In genomic region chr8:65028959-65029686, GRCm38 (mm10) we compare ENCODE assay signal across 40 mouse cellular contexts. TPM values are rescaled to one million over a fixed set of nuclear protein-coding genes. Genes with fewer than 3 reads are reported as not detected.
DNase-seq lines count a peak whose midpoint lies in the region; ATAC-seq and TF ChIP-seq lines count a peak whose summit lies in the region.
"Had no signal": no experiment of that assay in that cellular context is flagged by ENCODE, and none has a peak within 500 bp of the region (broad histone marks: within the 10 kb centered on the region; RNA-seq: fewer than 3 reads in every experiment).

No protein-coding gene starts in this region.

- H3K4me2 ChIP-seq in kidney, embryonic 14.5 days (replicated peaks; ENCODE audit: low read depth, low read length): no peak overlapping the region
- H3K4me2 ChIP-seq in midbrain, embryonic 11.5 days: no peak overlapping the region
- no peak overlapping the region for H3K4me2 ChIP-seq in midbrain, embryonic 14.5 days (ENCODE audit: low read length)
- no peak overlapping the region for H3K4me2 ChIP-seq in stomach, postnatal 0 days (replicated peaks; ENCODE audit: low read depth)
- H3K4me2 ChIP-seq in lung, postnatal 0 days (replicated peaks; ENCODE audit: low read depth, low read length): no peak overlapping the region
- H3K4me2 ChIP-seq: hindbrain, embryonic 15.5 days; limb, embryonic 15.5 days; neural tube, embryonic 12.5 days had no signal

- in situ Hi-C loops in Patski (cut with MboI; ENCODE audit: low pct_unique_long_range_greater_than_20kb): loop anchor here (5.0 kb wide), 1 partner anchor 78 kb away; no protein-coding TSS in a partner anchor

- no peaks in the 10 kb centered on the region for H3K4me1 ChIP-seq in kidney, embryonic 14.5 days (ENCODE audit: control insufficient read depth, insufficient read depth, low read length)
- no peaks in the 10 kb centered on the region for H3K4me1 ChIP-seq in midbrain, embryonic 11.5 days (ENCODE audit: control insufficient read depth, insufficient read depth, low read length)
- H3K4me1 ChIP-seq in midbrain, embryonic 14.5 days (ENCODE audit: control insufficient read depth, insufficient read depth, low read length): no peaks in the 10 kb centered on the region
- H3K4me1 ChIP-seq in stomach, postnatal 0 days (replicated peaks; ENCODE audit: control insufficient read depth, insufficient read depth): no peaks in the 10 kb centered on the region
- H3K4me1 ChIP-seq in lung, postnatal 0 days (ENCODE audit: insufficient read depth, low read depth, low read length): no peaks in the 10 kb centered on the region
- H3K4me1 ChIP-seq: hindbrain, embryonic 15.5 days; neural tube, embryonic 12.5 days had no signal

- H3K27ac ChIP-seq in kidney, embryonic 14.5 days (ENCODE audit: low read depth, low read length): no peak overlapping the region
- no peak overlapping the region for H3K27ac ChIP-seq in midbrain, embryonic 11.5 days (ENCODE audit: low read depth, low read length)
- H3K27ac ChIP-seq in midbrain, embryonic 14.5 days (replicated peaks; ENCODE audit: low read depth, low read length): no peak overlapping the region
- H3K27ac ChIP-seq in stomach, postnatal 0 days (replicated peaks): no peak overlapping the region
- H3K27ac ChIP-seq in lung, postnatal 0 days (ENCODE audit: low read length): no peak overlapping the region
- H3K27ac ChIP-seq: gastrocnemius, adult 2 months; hindbrain, embryonic 10.5 days; hindbrain, embryonic 15.5 days; limb, embryonic 10.5 days; limb, embryonic 15.5 days; liver, embryonic 14.5 days; midbrain, embryonic 10.5 days; neural tube, embryonic 12.5 days had no signal

- peak; percentile 70 for TF ChIP-seq CTCF in Patski (IDR thresholded peaks at IDR 0.05)
- peak; percentile 12; the same call in 1 of the 2 replicates for TF ChIP-seq CTCF in stomach, postnatal 0 days (IDR thresholded peaks at IDR 0.05; ENCODE audit: low read depth)
- no peak for TF ChIP-seq CTCF in lung, postnatal 0 days (IDR thresholded peaks at IDR 0.05)

- WGBS in kidney, embryonic 14.5 days: 85% methylated on average over 12 of the region's 12 CpGs
- WGBS in midbrain, embryonic 11.5 days: 77% methylated on average over 12 of the region's 12 CpGs
- 70% methylated on average over 12 of the region's 12 CpGs for WGBS in midbrain, embryonic 14.5 days
- WGBS in stomach, postnatal 0 days: 75% methylated on average over 12 of the region's 12 CpGs
- WGBS in lung, postnatal 0 days: 76% methylated on average over 12 of the region's 12 CpGs

- no peak for TF ChIP-seq EP300 in stomach, postnatal 0 days (optimal IDR thresholded peaks at IDR 0.05)
- TF ChIP-seq EP300 in lung, postnatal 0 days (IDR thresholded peaks at IDR 0.05): no peak

- peak; percentile 15 for DNase-seq in kidney, adult 11 months
- DNase-seq in midbrain, embryonic 11.5 days (ENCODE audit: low spot score, missing footprints): peak; percentile 69
- no peak for DNase-seq in midbrain, embryonic 14.5 days
- peak; percentile 78 for DNase-seq in Patski (ENCODE audit: low read depth, low spot score)
- no peak for DNase-seq in stomach, postnatal 0 days (ENCODE audit: low spot score)
- no peak for DNase-seq in lung, postnatal 0 days (ENCODE audit: low spot score)
- DNase-seq in ovary, postnatal 14 days (ENCODE audit: low spot score): no peak
- DNase-seq: adrenal gland, postnatal 36 days; cerebellum, adult 2 months; cerebellum, postnatal 14 days; gastrocnemius, adult 2 months; gastrocnemius, postnatal 36 days; heart, postnatal 14 days; kidney, adult 18-20 months; kidney, postnatal 4 days; layer of hippocampus, adult 9-11 months; lung, adult 2 months; right cerebral cortex, adult 18-20 months; right cerebral cortex, postnatal 4 days; thymus, postnatal 4 days had no signal

- H3K9me3 ChIP-seq in kidney, embryonic 14.5 days (ENCODE audit: control insufficient read depth, low read length): no peaks in the 10 kb centered on the region
- no peaks in the 10 kb centered on the region for H3K9me3 ChIP-seq in midbrain, embryonic 11.5 days (ENCODE audit: control insufficient read depth, low read length)
- H3K9me3 ChIP-seq in midbrain, embryonic 14.5 days (ENCODE audit: control insufficient read depth, low read length): no peaks in the 10 kb centered on the region
- no peaks in the 10 kb centered on the region for H3K9me3 ChIP-seq in stomach, postnatal 0 days (ENCODE audit: control insufficient read depth, low read length)
- H3K9me3 ChIP-seq in lung, postnatal 0 days (ENCODE audit: low read length): no peaks in the 10 kb centered on the region
- H3K9me3 ChIP-seq: G1E; hindbrain, embryonic 10.5 days; hindbrain, embryonic 15.5 days; limb, embryonic 10.5 days; limb, embryonic 15.5 days; midbrain, embryonic 10.5 days; neural tube, embryonic 12.5 days had no signal

- no peaks in the 10 kb centered on the region for H3K36me3 ChIP-seq in kidney, embryonic 14.5 days (ENCODE audit: control insufficient read depth, insufficient read depth, low read length)
- H3K36me3 ChIP-seq in midbrain, embryonic 11.5 days (ENCODE audit: control insufficient read depth, insufficient read depth, low read length): no peaks in the 10 kb centered on the region
- no peaks in the 10 kb centered on the region for H3K36me3 ChIP-seq in midbrain, embryonic 14.5 days (ENCODE audit: control insufficient read depth, insufficient read depth, low read length)
- no peaks in the 10 kb centered on the region for H3K36me3 ChIP-seq in stomach, postnatal 0 days (ENCODE audit: control insufficient read depth, insufficient read depth, low read length)
- no peaks in the 10 kb centered on the region for H3K36me3 ChIP-seq in lung, postnatal 0 days (ENCODE audit: insufficient read depth, low read length)
- H3K36me3 ChIP-seq: G1E; hindbrain, embryonic 10.5 days; hindbrain, embryonic 15.5 days; limb, embryonic 10.5 days; limb, embryonic 15.5 days; midbrain, embryonic 10.5 days; neural tube, embryonic 12.5 days had no signal

- CTCF ChIA-PET in Patski (lab: Charles Lee): interaction anchor here (1.2 to 1.4 kb wide), 2 partner anchors 49 to 73 kb away, joined by 3 read pairs; no protein-coding TSS in a partner anchor

- H3K4me3 ChIP-seq in kidney, embryonic 14.5 days (ENCODE audit: low read length): no peak overlapping the region
- H3K4me3 ChIP-seq in midbrain, embryonic 11.5 days (ENCODE audit: low read depth, low read length): no peak overlapping the region
- no peak overlapping the region for H3K4me3 ChIP-seq in midbrain, embryonic 14.5 days (replicated peaks; ENCODE audit: low read depth, low read length)
- no peak overlapping the region for H3K4me3 ChIP-seq in stomach, postnatal 0 days (ENCODE audit: low read depth, low read length)
- no peak overlapping the region for H3K4me3 ChIP-seq in lung, postnatal 0 days (ENCODE audit: low read depth, low read length)
- H3K4me3 ChIP-seq: erythroblast, embryonic 14.5 days; gastrocnemius, adult 2 months; hindbrain, embryonic 10.5 days; hindbrain, embryonic 15.5 days; limb, embryonic 10.5 days; limb, embryonic 15.5 days; midbrain, embryonic 10.5 days; myocyte; neural tube, embryonic 12.5 days had no signal

- no peak for ATAC-seq in kidney, embryonic 14.5 days (ENCODE audit: low FRiP score, low TSS enrichment)
- ATAC-seq in midbrain, embryonic 11.5 days (ENCODE audit: low FRiP score): no peak
- ATAC-seq in midbrain, embryonic 14.5 days (ENCODE audit: low FRiP score, low TSS enrichment): no peak
- peak; percentile 75 for ATAC-seq in Patski
- ATAC-seq in stomach, postnatal 0 days (ENCODE audit: low FRiP score, low TSS enrichment): no peak
- no peak for ATAC-seq in lung, postnatal 0 days
- ATAC-seq: forebrain, embryonic 16.5 days; inflammation-experienced regulatory T-cells, adult 6 months had no signal

- no peak overlapping the region for H3K9ac ChIP-seq in kidney, embryonic 14.5 days (ENCODE audit: low read depth, low read length)
- no peak overlapping the region for H3K9ac ChIP-seq in midbrain, embryonic 11.5 days (ENCODE audit: low read length)
- no peak overlapping the region for H3K9ac ChIP-seq in midbrain, embryonic 14.5 days (replicated peaks; ENCODE audit: low read length)
- no peak overlapping the region for H3K9ac ChIP-seq in stomach, postnatal 0 days (ENCODE audit: low read length)
- no peak overlapping the region for H3K9ac ChIP-seq in lung, postnatal 0 days (replicated peaks; ENCODE audit: low read depth)
- H3K9ac ChIP-seq: hindbrain, embryonic 15.5 days; limb, embryonic 15.5 days; liver, embryonic 14.5 days; neural tube, embryonic 12.5 days had no signal

- no peaks in the 10 kb centered on the region for H3K27me3 ChIP-seq in kidney, embryonic 14.5 days (ENCODE audit: control insufficient read depth, insufficient read depth, low read length)
- H3K27me3 ChIP-seq in midbrain, embryonic 11.5 days (ENCODE audit: control insufficient read depth, insufficient read depth, low read length): no peaks in the 10 kb centered on the region
- no peaks in the 10 kb centered on the region for H3K27me3 ChIP-seq in midbrain, embryonic 14.5 days (ENCODE audit: control insufficient read depth, insufficient read depth, low read length)
- no peaks in the 10 kb centered on the region for H3K27me3 ChIP-seq in Patski
- no peaks in the 10 kb centered on the region for H3K27me3 ChIP-seq in stomach, postnatal 0 days (ENCODE audit: control insufficient read depth, insufficient read depth, low read length)
- H3K27me3 ChIP-seq in lung, postnatal 0 days (replicated peaks; ENCODE audit: insufficient read depth, low read length): no peaks in the 10 kb centered on the region
- H3K27me3 ChIP-seq: hindbrain, embryonic 15.5 days; limb, embryonic 15.5 days; neural tube, embryonic 12.5 days had no signal

- POLR2A ChIA-PET in Patski (lab: Charles Lee): interaction anchor here (1.2 kb wide), 1 partner anchor 80 kb away, joined by 3 read pairs; no protein-coding TSS in a partner anchor

RNA-seq across cellular contexts. Expression of gene Apela, which starts 8.0 kb away (rescaled TPM):
- polyA plus RNA-seq in kidney, embryonic 14.5 days (2014; fragmentation: Nextera tagmentation; extraction: Ambion mirVana): 11.3 and 13.5 TPM in 2 replicates
- 1.3 and 2.3 TPM in 2 replicates for polyA plus RNA-seq in midbrain, embryonic 11.5 days (2014; fragmentation: Nextera tagmentation; extraction: Ambion mirVana)
- polyA plus RNA-seq in midbrain, embryonic 14.5 days (2014; fragmentation: Nextera tagmentation; extraction: Ambion mirVana): 0.93 and 1.1 TPM in 2 replicates
- polyA plus RNA-seq in Patski (2021): 59.2 TPM
- 0.45 TPM in 2 replicates for polyA plus RNA-seq in stomach, postnatal 0 days (2015; fragmentation: Nextera tagmentation; extraction: Ambion mirVana)
- polyA plus RNA-seq in lung, postnatal 0 days (2015; fragmentation: Nextera tagmentation; extraction: Ambion mirVana): 0.58 and 0.77 TPM in 2 replicates
- polyA plus RNA-seq: cerebellum, adult 2 months; cortical plate, adult 2 months; erythroblast, embryonic 14.5 days; G1E; inflammation-experienced regulatory T-cells, adult 6 months; lung, adult 2 months; myocyte; testis, adult 2 months; thymus, postnatal 0 days had no signal

RNA-seq across cellular contexts. Expression of gene Trim60, which starts 10.7 kb away (rescaled TPM):
- not detected in 2 replicates for polyA plus RNA-seq in kidney, embryonic 14.5 days (2014; fragmentation: Nextera tagmentation; extraction: Ambion mirVana)
- not detected in 2 replicates for polyA plus RNA-seq in midbrain, embryonic 11.5 days (2014; fragmentation: Nextera tagmentation; extraction: Ambion mirVana)
- polyA plus RNA-seq in midbrain, embryonic 14.5 days (2014; fragmentation: Nextera tagmentation; extraction: Ambion mirVana): not detected in 2 replicates
- 0.35 TPM for polyA plus RNA-seq in Patski (2021)
- not detected in 2 replicates for polyA plus RNA-seq in stomach, postnatal 0 days (2015; fragmentation: Nextera tagmentation; extraction: Ambion mirVana)
- not detected in 2 replicates for polyA plus RNA-seq in lung, postnatal 0 days (2015; fragmentation: Nextera tagmentation; extraction: Ambion mirVana)
- polyA plus RNA-seq: cerebellum, adult 2 months; cortical plate, adult 2 months; embryonic facial prominence, embryonic 14.5 days; forebrain, embryonic 11.5 days; forebrain, embryonic 16.5 days; G1E; heart, embryonic 14.5 days; hindbrain, embryonic 10.5 days; hindbrain, embryonic 15.5 days; inflammation-experienced regulatory T-cells, adult 6 months; limb, embryonic 10.5 days; liver, embryonic 14.5 days; lung, adult 2 months; midbrain, embryonic 10.5 days; midbrain, postnatal 0 days; myocyte; neural tube, embryonic 12.5 days; thymus, postnatal 0 days had no signal

RNA-seq across cellular contexts. Expression of gene Trim61, which starts 10.8 kb away (rescaled TPM):
- 0.13 and 0.24 TPM in 2 replicates for polyA plus RNA-seq in kidney, embryonic 14.5 days (2014; fragmentation: Nextera tagmentation; extraction: Ambion mirVana)
- not detected in 2 replicates for polyA plus RNA-seq in midbrain, embryonic 11.5 days (2014; fragmentation: Nextera tagmentation; extraction: Ambion mirVana)
- polyA plus RNA-seq in midbrain, embryonic 14.5 days (2014; fragmentation: Nextera tagmentation; extraction: Ambion mirVana): not detected in 2 replicates
- polyA plus RNA-seq in Patski (2021): 1.8 TPM
- not detected in 2 replicates for polyA plus RNA-seq in stomach, postnatal 0 days (2015; fragmentation: Nextera tagmentation; extraction: Ambion mirVana)
- polyA plus RNA-seq in lung, postnatal 0 days (2015; fragmentation: Nextera tagmentation; extraction: Ambion mirVana): not detected in 2 replicates
- polyA plus RNA-seq: cerebellum, adult 2 months; cortical plate, adult 2 months; embryonic facial prominence, embryonic 14.5 days; erythroblast, embryonic 14.5 days; forebrain, embryonic 11.5 days; forebrain, embryonic 16.5 days; G1E; hindbrain, embryonic 10.5 days; hindbrain, embryonic 15.5 days; inflammation-experienced regulatory T-cells, adult 6 months; limb, embryonic 10.5 days; liver, embryonic 14.5 days; lung, adult 2 months; midbrain, postnatal 0 days; myocyte; testis, adult 2 months; thymus, postnatal 0 days had no signal

RNA-seq across cellular contexts. Expression of gene Trim75, which starts 41.5 kb away (rescaled TPM):
- not detected in 2 replicates for polyA plus RNA-seq in kidney, embryonic 14.5 days (2014; fragmentation: Nextera tagmentation; extraction: Ambion mirVana)
- polyA plus RNA-seq in midbrain, embryonic 11.5 days (2014; fragmentation: Nextera tagmentation; extraction: Ambion mirVana): not detected in 2 replicates
- 0.08 and 0.18 TPM in 2 replicates for polyA plus RNA-seq in midbrain, embryonic 14.5 days (2014; fragmentation: Nextera tagmentation; extraction: Ambion mirVana)
- 0.15 TPM for polyA plus RNA-seq in Patski (2021)
- not detected in 2 replicates for polyA plus RNA-seq in stomach, postnatal 0 days (2015; fragmentation: Nextera tagmentation; extraction: Ambion mirVana)
- polyA plus RNA-seq in lung, postnatal 0 days (2015; fragmentation: Nextera tagmentation; extraction: Ambion mirVana): not detected in 2 replicates
- polyA plus RNA-seq: cerebellum, adult 2 months; cortical plate, adult 2 months; embryonic facial prominence, embryonic 14.5 days; erythroblast, embryonic 14.5 days; G1E; hindbrain, embryonic 10.5 days; limb, embryonic 10.5 days; liver, embryonic 14.5 days; lung, adult 2 months; midbrain, embryonic 10.5 days; myocyte; testis, adult 2 months; thymus, postnatal 0 days had no signal

RNA-seq across cellular contexts. Expression of gene Gm10663, which starts 45.7 kb away (rescaled TPM):
- polyA plus RNA-seq in kidney, embryonic 14.5 days (2014; fragmentation: Nextera tagmentation; extraction: Ambion mirVana): not detected in 2 replicates
- polyA plus RNA-seq in midbrain, embryonic 11.5 days (2014; fragmentation: Nextera tagmentation; extraction: Ambion mirVana): not detected in 2 replicates
- not detected in 2 replicates for polyA plus RNA-seq in midbrain, embryonic 14.5 days (2014; fragmentation: Nextera tagmentation; extraction: Ambion mirVana)
- polyA plus RNA-seq in Patski (2021): not detected
- polyA plus RNA-seq in stomach, postnatal 0 days (2015; fragmentation: Nextera tagmentation; extraction: Ambion mirVana): not detected in 2 replicates
- polyA plus RNA-seq in lung, postnatal 0 days (2015; fragmentation: Nextera tagmentation; extraction: Ambion mirVana): not detected in 2 replicates
- polyA plus RNA-seq: cerebellum, adult 2 months; cortical plate, adult 2 months; embryonic facial prominence, embryonic 14.5 days; erythroblast, embryonic 14.5 days; forebrain, embryonic 11.5 days; forebrain, embryonic 16.5 days; G1E; heart, embryonic 14.5 days; hindbrain, embryonic 10.5 days; hindbrain, embryonic 15.5 days; inflammation-experienced regulatory T-cells, adult 6 months; limb, embryonic 10.5 days; limb, embryonic 15.5 days; liver, embryonic 14.5 days; lung, adult 2 months; midbrain, embryonic 10.5 days; midbrain, postnatal 0 days; myocyte; neural tube, embryonic 12.5 days; testis, adult 2 months; thymus, postnatal 0 days had no signal

Comparison
In these comparisons a context has a peak if more than half of its experiments do, and no peak if none do; other contexts are left out.
1. DNase-seq: peak in kidney, adult 11 months (single experiment), midbrain, embryonic 11.5 days (single experiment) and Patski (single experiment); none in midbrain, embryonic 14.5 days (single experiment), stomach, postnatal 0 days (single experiment), lung, postnatal 0 days (single experiment) and ovary, postnatal 14 days (single experiment).